Mouse (Mus musculus) layer of hippocampus, adult 18-20 months (tissue): ENCODE measurements around the gene Rxra. TPM values are rescaled to one million over a fixed set of nuclear protein-coding genes. Genes with fewer than 3 reads are reported as not detected.

Experiments
- DNase-seq, 2 experiments: peaks; one replicate each; pipeline ENCODE4 v3.0.0; 2022; ENCODE audit warnings: low spot score in 2 of 2
- total RNA-seq, 2 experiments: library from RNA; stranded (reverse); gene quantifications; 2 replicates each; pipeline ENCODE4 v1.2.3; 2021

Gene Rxra
- total RNA-seq, 2 experiments from 2014 or later = 31.0 to 35.1 TPM

DNA sequence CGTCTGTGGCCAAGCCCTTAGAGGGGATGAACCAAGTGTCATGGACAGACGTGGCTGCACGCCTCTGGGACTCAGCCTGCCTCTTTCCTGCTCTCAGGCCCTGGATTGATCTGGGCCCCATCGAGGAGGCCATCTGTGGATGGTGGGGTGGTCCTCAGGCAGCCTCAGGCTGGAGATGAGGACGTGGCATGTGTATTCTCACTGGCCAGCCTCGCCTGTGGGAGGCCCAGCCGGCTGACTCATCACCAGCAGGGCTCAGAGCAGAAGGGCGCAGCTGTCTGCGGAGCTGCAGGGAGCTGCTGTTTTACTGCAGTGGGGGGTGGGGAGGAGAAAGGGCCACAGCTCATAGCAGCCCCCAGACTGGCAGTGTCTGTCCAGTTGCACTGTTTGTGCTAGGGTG is 126.3 kb downstream of the Rxra start:
- peak in 1 of 2 experiments; percentile 13 for DNase-seq

DNA sequence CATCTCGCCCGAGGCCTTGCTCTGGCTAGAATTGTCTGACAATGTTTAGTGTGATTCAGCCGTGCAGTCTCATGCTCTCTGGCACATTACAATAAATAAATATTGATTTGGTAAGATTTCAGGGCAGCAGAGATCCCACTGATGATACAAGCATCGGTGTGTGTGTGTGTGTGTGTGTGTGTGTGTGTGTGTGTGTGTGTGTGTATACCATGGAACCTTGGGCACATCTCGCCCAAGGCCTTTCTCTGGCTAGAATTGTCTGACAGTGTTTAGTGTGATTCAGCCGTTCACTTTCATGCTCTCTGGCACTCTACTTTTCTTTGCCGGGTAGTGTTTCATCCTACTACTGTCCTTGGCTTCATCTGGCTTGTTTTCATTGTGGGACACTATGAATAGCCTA is 130.5 kb downstream of the Rxra start:
- no peak for DNase-seq

DNA sequence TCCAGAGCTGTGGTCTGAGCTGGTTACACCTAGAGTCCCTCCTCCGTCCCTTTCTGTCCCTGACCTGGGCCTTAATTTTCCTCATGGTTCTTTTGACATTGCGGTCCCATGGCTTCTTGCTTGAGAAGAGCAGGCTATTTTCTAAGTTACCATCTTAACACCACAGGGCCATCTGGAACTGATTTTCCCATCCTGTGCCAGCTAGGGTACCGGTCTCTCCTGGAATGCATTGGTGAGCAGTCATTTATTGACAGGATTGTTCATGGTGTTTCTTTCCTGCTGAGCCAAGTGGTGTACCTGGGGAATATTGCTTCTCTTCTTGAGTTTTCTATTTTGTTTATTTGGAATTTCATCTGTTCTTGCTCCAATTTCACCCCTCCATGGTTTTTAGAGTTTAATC is 131.4 kb downstream of the Rxra start:
- DNase-seq = no peak

DNA sequence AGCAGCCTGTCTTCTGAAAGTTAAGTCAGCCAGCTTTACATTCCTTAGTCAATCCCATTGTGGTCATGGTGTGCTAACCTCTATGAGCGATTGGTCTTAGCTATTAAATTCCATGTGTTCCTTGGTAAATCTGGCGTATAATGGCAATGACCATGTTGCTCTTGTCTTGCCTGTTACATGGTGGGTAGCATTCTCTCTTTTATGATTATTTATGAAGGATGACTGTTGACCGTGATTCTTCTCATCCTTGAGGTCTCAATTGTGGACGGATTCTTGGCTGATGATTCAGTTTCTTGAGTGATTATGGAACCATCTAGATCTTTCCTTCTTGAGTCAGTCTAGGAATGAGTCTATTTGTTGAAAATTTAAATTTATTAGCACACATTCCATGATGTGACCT is 133.7 kb downstream of the Rxra start:
- DNase-seq = no peak

Other genes with a start within 250 kb of the Rxra start
- gene Vav2, start 249.4 kb upstream of the Rxra start, total RNA-seq = 1 to 10 TPM; 7.8 to 9.2 TPM
- 10 to 100 TPM; 21.6 to 24.3 TPM for gene Brd3os, start 234.1 kb upstream of the Rxra start, total RNA-seq
- gene Brd3, start 168.8 kb upstream of the Rxra start, total RNA-seq = 10 to 100 TPM; 49.0 to 53.0 TPM
- gene Wdr5, start 161.3 kb upstream of the Rxra start, total RNA-seq = 10 to 100 TPM; 26.7 to 28.0 TPM
- 1 to 10 TPM; 3.3 to 3.7 TPM for gene Col5a1, start 210.0 kb downstream of the Rxra start, total RNA-seq